Mouse (Mus musculus) left cerebral cortex, adult 9 months (tissue): Measurements from ENCODE around the gene Efna1.

Experiments used
- DNase-seq, 2 experiments: peaks; one replicate each; pipeline ENCODE4 v3.0.0; 2022; ENCODE audit warnings: low spot score in 2 of 2

Efna1 gene

DNA sequence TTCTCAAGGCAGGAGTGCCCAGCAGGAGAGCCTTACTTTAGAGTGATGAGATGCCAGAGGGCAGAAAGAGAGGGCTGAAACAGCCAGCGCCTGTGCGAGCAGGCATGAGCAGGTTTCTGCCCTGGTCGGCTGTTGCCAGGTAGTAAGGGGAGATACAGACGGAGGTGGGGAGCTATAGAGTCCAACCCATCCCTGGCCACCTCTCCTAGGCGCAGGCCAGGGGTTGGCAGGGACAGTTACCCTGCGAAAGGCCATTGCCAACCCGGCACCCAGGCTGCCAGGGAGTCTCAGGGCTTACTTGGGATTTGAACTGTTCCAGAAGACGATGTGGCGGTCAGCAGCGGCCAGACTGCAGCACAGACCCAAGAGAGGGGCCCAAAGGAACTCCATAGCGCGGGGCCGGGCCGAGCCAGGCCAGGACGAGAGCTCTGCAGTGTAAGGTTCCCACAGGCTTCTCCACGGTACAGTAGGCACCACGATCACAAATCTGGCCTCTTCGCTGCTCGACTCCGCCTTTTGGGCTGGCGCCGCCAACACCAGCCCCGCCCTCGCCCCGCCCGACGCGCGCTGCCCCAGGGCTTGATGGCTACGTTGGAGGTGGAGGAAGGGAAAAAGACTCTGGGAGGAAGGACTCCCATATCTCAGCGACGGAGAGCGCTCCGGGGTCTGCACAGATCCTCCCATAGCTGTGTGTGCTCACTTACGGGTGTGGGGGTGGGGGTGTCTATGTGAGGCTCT is 1.6 kb downstream of the Efna1 start:
- peak in 1 of 2 experiments; percentile 84 for DNase-seq

DNA sequence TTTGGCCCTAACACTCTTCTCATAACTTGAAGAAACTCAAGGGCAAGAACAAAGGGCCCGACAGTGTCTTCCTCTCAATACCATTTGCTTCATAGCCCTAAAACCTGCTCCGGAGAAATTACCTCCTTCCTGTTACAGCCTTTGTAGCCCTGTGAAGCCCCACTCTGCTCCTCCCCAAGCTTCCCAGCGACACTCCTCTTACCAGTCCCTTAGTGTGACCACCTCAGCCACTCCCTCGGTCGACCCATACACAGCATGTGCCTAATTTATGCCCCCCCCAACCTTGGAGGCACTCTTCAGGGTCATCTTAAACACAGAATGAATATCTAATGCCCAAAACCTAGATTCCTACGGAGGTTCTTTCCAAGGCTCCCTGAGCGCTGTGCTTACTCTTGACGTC is 2.3 kb downstream of the Efna1 start:
- no peak for DNase-seq

DNA sequence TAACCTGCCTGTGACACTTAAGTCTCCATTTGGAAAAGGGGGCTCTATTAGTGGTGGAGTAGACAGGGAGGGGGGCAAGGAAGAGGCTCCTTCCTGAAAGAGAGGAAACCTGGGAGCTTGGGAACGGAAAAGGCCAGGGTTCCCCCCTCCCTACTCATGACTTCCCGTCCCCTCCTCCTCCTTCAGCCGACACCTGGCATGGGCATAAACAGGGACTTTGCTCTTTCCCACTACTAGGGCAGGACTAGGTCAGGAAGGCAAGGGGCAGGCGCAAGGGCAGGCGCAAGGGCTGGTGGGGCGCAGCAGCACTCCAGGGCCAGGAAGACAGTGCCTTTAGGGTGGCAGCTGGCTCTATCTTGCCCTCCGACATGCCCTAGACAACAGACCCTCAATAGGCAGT is 2.8 kb downstream of the Efna1 start:
- DNase-seq: no peak

DNA sequence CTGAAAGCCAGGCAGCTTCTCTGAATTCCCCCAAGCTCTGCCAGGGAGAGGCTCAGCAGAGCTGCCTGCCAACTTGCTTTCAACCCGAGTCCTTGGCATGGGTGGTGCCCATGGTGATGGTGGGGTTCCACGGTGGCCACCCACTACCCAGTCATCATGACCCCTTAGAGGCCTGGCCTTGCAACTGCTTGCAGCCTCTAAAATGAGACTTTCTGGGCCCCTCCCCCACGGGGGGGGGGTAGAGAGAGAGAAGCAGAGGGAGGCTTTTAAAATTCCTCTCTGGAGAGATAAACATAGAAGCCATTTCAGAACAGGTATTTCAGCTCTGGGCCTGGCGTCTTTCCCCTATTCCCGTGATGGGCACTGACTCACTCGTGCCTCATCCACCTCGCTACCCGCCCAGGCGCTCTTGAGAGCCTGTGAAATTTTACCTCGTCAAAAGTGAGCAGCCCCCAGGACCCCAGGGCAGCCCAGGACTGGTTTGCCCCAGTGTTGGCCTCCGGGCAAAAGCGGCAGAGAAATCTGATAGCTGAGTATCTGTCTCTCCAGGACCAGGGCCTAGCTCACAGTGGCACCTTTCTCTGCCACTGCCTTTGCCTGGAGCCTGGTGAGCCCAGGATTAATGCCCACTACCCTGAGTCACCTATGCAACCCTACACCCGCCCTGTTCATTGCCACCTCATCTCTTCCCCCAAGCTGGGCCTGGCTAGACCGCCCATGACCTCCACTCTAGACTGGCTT is 3.5 kb downstream of the Efna1 start:
- peak in 1 of 2 experiments; percentile 50 for DNase-seq

DNA sequence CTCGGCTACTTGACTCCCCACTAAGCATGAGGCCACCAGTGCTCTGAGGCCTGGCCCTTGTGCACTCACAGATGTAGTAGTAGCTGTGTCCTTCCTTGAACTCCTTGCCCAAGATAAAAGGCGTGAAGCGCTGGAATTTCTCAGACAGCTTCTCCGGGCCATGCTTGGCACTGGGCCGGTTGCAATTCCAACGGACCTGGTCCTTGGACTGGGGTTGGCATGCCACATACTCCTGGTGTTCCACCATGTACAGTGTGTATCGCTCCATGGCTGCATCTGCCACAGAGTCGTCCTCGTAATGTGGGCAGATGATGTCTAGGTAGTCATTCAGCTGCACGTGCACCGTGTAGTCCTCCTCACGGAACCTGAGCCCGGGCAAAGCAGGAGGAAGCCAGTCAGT is 4.9 kb downstream of the Efna1 start:
- no peak for DNase-seq

DNA sequence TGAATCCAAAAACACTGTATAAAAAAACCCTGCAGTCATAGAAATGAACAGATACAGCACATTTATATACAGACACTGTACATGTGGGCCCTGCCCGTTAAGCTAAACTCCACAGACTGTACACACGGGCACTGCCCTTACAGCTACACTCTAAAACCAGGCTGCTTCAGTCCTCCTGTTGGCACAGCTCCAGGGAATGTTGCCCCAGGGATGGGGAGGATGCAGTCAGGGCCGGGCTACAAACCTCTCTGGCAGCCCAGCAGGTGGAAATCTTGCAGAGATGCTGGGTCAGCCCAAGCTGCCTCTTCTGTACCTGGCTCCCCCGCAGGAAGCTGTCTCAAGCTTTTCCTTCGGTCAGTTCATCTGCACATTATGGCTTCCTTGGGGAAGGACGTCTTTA is 9.2 kb downstream of the Efna1 start:
- no peak for DNase-seq

DNA sequence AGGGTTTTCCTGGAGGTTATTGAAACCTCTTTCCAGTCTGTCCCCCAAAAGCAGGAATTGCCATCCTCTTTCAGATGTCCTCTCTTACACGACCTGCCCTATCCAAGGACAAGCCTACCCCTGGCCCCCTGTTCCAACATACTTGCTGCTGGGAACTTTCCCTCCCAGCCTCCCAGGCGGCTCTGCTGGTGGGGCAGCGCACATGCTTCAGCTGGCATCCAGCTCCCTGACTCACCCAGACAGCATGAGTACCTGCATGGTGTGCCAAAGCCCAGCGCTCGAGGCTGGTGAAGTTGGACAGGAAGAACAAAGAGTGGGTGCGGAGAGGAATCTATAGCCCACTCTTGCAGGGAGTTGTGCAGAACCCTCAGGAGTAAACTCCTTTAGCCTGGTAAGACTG is 10.1 kb downstream of the Efna1 start:
- peak in 1 of 2 experiments; percentile 80 for DNase-seq

DNA sequence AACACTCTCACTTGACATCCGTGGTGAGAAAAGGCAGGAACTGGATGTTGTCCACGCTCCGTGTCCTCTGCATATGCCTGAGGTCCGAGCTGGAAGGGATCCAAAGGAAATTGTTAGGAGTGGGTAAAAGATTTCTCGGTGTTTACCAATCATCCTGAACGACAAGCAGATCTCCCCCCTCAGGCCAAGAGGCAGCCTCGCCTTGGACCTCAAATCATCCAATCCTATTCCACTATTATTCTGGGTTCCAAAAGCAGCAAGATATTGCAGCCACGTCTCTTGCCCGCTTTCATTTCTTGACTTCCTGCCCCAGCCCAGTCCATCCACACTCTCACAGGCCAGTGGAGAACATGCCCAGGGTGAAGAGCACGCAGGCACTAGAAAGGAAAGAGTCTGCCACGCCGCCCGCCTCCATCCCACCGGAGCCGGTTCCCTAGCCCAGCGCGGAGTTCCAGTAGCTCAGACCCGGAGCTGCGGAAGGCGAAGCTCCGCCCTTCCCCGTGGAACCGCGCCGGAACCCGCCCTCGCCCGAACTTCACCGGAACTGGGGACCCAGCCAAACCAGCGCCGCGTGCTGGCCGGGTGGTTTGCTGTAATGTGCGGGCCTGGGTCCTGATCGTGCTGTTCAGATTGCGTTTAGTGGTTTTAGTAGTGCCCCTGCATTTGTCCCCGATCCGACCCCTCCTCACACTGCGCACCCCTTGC is 10.7 kb downstream of the Efna1 start, which contains the start of gene Slc50a1:
Gene Slc50a1, minus strand, starts transcription at position 520 of the 705 bp plus-strand sequence.
- DNase-seq: peak in 1 of 2 experiments; percentile 79

DNA sequence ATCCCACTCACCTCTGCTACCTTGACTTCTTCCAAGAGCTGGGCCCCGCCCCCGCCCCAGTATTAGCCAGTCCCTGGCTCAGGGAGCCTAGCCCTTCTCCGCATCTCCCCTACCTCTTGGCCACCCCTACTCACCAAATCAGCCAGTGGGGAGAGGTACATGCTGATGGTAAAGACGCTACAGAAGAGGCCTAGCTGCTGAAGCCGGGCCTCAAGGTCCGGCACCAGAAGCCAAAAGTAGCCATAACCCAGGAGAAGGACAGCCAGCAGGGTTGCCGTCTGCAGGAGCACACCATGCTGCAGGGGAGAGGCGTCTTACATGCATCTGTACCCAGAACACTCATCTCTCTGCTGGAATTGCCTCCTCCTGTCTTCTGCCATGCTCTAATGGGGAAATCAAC is 12.0 kb downstream of the Efna1 start:
- no peak for DNase-seq

DNA sequence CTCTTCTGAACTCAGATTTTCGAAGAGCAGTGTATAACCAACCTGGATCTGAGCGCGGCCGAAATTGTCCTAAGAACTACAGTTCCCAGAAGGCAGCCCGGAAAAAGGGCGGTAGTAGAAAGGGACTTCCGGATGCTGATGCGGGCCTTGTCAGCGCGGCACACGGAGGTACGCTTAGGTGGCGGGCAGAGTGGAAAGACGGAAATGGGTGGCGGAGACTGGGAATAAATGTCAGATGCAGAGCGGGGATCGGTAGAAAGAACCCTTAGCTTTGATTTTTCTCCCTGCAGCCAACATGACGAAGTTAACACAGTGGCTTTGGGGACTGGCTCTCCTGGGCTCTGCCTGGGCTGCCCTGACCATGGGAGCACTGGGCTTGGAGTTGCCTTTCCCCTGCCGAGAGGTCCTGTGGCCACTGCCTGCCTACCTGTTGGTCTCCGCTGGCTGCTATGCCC is 14.5 kb downstream of the Efna1 start:
- peak in 1 of 2 experiments; percentile 85 for DNase-seq

DNA sequence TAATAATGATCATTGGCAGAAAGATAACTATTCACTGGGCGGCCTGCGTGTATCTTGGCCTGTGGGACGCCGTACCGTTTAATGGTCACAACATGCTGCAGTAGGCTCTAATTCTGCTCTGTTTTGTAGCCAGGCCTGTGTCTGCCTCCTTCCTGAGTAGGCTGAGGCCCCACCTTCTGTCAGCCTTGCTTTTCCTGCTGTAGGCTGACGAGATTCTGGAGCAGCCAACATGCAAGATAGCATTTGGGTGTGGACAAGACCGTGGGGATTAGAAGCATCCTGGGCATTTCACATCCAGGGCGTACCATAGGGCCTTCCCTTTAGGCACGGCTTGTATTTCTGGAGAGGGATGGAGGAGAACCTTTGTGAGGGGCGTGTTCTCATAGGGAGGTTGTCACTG is 18.5 kb downstream of the Efna1 start:
- no peak for DNase-seq

DNA sequence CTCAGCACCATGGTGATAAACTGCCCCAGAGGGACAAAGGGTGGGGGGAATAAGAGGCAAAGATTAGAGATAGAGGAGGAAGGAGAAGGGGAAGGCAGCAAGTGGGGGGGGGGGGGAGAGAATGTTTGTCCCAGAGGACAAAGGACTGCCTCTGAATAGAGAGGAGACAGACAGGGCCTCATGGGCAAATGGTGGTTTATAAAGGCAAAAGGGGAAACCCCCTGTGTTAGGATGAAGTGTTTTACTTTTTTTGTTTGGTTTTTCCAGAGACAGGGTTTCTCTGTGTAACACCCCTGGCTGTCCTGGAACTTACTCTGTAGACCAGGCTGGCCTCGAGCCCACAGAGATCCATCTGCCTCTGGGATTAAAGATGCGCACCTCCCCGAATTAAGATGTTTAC is 20.7 kb downstream of the Efna1 start:
- no peak for DNase-seq

DNA sequence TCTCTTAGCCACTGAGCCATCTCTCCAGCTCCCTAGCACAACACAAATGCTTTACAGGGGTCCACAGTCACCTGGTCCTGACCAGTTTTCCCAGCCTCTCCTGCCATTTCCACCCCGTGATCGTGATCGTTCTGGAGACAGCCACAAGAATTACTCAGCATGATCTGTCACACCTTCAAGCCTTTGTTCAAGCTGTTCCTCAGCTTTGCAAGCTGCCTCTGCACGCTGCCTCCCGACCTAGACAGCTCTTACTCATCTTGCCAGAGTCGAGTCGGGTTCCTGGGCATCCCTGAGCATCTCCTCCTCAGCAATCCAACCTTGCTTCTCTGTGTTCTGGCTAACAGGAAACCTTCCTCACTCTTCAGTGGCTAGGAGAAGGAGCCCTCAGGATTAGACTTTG is 21.9 kb downstream of the Efna1 start, which contains the start of gene Dpm3:
Gene Dpm3, plus strand, starts transcription at position 283 of the 400 bp plus-strand sequence.
- no peak for DNase-seq

DNA sequence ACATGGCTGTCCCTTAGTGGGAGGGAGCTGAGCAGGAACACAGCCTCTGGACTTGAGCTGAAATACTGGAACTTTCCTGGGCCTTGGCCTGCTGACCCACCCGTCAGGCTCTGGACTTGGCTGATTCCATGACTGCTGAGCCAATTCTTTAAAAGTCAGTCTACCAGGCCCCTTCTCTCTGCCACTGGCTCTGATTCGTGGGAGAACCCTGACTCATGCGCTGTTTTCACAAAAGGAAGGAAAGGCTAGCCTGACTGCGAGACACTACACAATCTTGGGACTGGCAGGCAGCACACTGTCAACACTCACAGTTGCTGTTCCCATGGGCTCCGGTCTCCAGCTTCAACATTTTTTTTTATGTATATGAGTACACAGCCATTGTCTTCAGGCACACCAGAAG is 24.8 kb downstream of the Efna1 start:
- no peak for DNase-seq

DNA sequence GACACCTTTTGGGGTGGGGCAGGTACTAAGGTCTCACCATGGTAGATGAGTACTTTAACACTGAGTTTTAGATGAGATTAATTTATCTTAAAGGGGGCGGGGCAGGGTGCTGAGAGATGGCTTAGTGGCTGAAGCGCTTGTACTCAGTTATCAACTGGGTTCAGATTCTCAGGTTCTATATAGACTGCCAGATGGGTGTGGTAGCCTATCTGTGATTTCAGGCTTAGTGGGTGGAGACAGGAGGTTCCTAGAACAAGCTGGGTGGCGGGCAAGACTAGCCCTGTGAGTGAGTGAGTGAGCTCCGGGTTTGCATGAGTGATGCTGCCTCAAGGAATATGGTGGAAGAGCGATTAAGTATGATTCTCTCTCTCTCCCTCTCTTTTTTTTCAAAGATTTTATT is 25.9 kb downstream of the Efna1 start:
- DNase-seq: no peak

DNA sequence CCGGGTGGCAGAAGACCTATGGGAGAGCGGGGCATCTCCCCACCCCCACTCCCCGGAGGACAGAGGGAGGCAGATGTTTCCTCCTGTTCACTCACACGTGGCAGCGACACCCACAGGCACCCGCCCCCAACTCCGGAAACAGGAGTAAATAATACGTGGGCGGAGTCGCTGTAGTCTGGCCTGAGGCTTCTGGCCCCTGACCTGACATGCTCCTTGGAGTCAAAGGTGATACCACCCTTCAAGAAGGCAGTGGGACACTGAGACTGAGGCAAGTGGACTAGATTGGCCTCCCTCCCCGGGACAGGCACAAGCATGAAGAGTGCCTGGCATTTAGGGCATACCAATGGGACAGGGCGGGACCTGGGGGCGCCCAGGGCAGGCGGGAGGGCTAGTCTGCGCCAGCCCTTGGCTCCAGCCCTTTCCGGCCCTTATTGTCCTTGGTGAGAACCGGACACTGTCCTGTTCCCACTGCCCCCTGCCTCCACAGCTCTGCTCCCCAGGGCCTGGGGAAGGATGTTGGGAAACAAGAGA is 29.5 kb downstream of the Efna1 start:
- no peak for DNase-seq

DNA sequence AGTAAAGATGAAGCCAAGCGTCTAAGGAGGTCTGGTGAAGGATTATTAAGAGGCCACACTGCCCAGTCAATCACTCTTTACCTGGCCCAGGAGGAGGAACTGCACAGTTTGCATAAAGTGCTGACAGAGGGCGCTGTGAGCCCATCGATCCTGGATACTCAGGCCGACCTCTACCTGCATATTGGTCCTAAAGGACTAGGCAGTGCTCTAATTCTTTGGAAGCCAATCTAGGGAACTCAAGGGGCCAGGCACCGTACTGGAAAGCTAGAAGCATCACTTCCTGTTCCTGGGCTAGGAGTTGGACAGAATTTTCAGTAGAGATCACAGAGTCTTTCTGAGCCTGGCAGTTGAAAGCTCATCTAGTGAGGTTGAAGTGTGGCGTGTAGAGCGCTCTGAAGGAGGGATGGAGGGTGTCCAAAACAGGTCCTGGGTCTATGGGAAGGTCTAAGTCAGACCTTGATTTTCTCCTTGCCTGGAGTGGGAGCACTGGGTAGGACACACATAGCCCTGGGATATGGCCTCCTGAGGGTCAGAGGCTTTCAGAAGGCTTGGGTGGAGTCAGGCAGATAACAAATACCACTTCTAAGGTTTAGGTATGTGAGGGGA is 30.4 kb downstream of the Efna1 start:
- no peak for DNase-seq

DNA sequence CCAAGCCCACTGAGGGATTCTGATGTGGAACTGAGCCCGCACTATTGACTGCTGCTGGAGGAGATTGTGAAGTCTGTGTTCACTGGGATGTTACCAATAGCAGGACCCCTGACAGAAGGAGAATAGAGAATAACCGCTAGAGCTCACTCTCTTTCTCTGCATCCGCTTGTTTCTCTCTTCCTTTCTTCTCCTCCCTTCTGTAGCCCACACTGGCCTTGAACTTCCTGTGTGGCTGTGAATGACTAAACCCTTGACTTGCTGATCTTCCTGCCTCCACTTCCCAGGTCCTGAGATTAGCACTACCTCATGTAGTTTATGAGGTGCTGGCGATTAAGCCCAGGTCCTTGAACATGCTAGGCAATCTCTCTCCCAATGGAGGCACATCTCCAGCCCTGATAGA is 33.5 kb downstream of the Efna1 start:
- no peak for DNase-seq

DNA sequence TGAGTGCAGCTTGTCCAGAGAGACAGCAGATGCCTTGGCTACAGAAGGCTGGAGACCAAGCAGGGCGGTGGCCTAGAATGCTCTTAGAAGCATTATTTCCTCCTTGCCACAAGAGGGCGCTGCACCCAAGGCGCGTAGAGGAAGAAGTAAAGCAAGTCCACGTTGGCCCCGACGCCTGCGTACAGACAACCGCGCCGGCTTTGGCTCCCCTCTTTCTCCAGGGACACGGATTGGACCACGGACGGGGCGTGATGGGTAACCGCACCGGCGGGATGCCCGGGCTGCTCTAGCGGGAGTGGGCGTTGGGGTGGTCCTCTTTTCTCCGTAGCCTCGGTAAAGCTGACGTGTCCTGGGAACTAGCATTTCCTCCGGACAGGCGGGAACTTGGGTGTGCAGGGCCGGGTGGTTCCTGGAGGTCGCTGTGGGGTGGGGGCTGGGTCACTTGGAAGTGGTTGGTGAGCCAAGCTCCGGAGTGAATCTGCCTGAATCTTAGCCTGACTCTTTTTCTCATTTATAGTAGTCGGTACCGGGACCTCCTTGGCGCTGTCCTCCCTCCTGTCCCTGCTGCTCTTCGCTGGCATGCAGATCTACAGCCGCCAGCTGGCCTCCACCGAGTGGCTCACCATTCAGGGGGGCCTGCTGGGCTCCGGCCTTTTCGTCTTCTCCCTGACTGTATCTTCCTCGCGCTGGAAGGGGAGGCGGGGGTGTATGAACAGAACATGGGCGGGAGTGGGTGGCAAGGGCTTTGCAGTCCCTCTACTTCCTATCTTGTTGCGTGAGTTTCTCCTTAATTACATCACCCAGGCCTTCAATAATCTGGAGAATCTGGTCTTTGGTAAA is 34.5 kb downstream of the Efna1 start, which contains the start of gene Trim46:
Gene Trim46, minus strand, starts transcription at position 49 of the 840 bp plus-strand sequence.
- peak; percentile 85 to 92 for DNase-seq

DNA sequence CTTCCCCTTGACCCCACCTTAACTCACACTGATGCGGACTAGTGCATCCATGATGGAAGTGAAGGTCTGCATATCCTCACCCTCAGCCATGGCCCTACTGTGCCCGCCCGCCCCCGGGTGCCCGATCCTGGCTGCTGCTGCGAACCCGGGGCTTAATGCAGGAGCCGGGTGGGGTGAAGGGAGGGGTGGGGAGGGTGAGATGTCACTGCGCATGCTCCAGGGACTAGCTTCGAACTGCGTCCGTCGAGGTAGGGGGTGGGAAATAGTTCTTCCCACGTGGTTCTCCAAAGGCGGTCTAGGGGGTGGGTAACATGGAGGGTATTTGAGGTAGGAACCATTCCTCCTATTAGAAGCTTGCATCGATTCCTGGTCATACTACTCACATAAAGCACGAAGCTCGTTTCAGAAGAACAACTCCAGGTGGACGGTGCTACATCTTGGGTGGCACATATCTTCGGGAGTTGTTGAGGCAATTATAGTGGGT is 35.2 kb downstream of the Efna1 start, which contains the start of gene Krtcap2:
Gene Krtcap2, plus strand, starts transcription at position 279 of the 484 bp plus-strand sequence.
- peak; percentile 66 to 78 for DNase-seq
